Mouse (Mus musculus): Measurements from ENCODE around the gene Hist1h1c.

DNA sequence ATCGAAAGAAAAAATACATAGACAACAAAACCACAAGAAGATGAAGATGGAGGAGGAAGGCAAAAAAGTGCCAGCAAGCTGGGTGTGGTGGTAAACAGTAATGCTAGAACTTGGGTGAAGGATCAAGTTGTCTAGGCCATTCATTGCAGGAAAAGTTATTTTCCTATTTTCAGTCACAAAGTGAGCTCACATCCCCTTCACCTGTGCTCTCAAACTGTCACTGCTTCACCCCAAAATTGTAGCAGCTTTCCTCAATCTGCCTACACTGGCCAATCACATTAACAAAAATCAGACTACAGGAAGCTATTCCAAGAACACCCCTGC, 21.3 kb downstream of the Hist1h1c start:
- no peak for TF ChIP-seq CTCF (IDR thresholded peaks at IDR 0.05; ENCODE audit: borderline replicate concordance, extremely low read depth, insufficient read depth, insufficient read length)
- TF ChIP-seq POLR2A (IDR thresholded peaks at IDR 0.05; ENCODE audit: borderline replicate concordance, extremely low read depth, insufficient read depth, insufficient read length, poor library complexity, severe bottlenecking), result no peak

Measured in brain, embryonic 14.5 days (tissue).